Mouse (Mus musculus) heart, embryonic 10.5 days (tissue): ENCODE measurements around the gene Ube2d3. TPM values are rescaled to one million over a fixed set of nuclear protein-coding genes. Genes with fewer than 3 reads are reported as not detected.

Source experiments
- DNase-seq: peaks from one replicate; pipeline ENCODE4 v3.0.0-alpha.2; 2017; ENCODE audit warnings: low spot score
- H3K27ac ChIP-seq: fragments of 300-500 bp; sonication (generic); 2 replicates; pipeline ENCODE4 v1.5.1; 2016; ENCODE audit warnings: mild to moderate bottlenecking
- H3K27me3 ChIP-seq: fragments of 300-500 bp; sonication (generic); 2 replicates; pipeline ENCODE4 v1.6.1; 2016; ENCODE audit warnings: mild to moderate bottlenecking; ENCODE audit not compliant: poor library complexity, insufficient read depth, severe bottlenecking
- H3K36me3 ChIP-seq: fragments of 300-500 bp; sonication (generic); 2 replicates; pipeline ENCODE4 v1.6.1; 2016; ENCODE audit warnings: mild to moderate bottlenecking, moderate library complexity
- H3K4me1 ChIP-seq: fragments of 300-500 bp; sonication (generic); 2 replicates; pipeline ENCODE4 v1.6.1; 2016; ENCODE audit warnings: mild to moderate bottlenecking
- H3K4me3 ChIP-seq: fragments of 300-500 bp; sonication (generic); 2 replicates; pipeline ENCODE4 v1.5.1; 2016; ENCODE audit warnings: mild to moderate bottlenecking, moderate library complexity
- H3K9me3 ChIP-seq: fragments of 300-500 bp; sonication (generic); 2 replicates; pipeline ENCODE4 v1.6.1; 2016; ENCODE audit warnings: mild to moderate bottlenecking, moderate library complexity
- WGBS: fragments of 180-500 bp; shearing (Covaris S2); methylation state at CpG from one replicate; pipeline ENCODE4 v1.1.7; 2016; 5-methylcytosine and 5-hydroxymethylcytosine counted together
- polyA plus RNA-seq: library from polyadenylated mRNA; unstranded; fragments of >200 nt; fragmentation: Nextera tagmentation; extraction: Ambion mirVana; gene quantifications from 2 replicates; pipeline ENCODE4 v1.2.1, GENCODE M21; 2016

Ube2d3 gene
- 461 and 523 TPM in 2 replicates for polyA plus RNA-seq

GRCm38 (mm10) chr3:135437758-135438495 lies at the start of gene Ube2d3:
Gene Ube2d3, plus strand, starts transcription at chr3:135438149.
- Histone ChIP-seq H3K9me3 (no peaks in the 10 kb centered on the region), H3K27me3 (no peaks in the 10 kb centered on the region)
- whole genome bisulfite sequencing: under 1% methylated on average over 56 of the region's 56 CpGs

GRCm38 (mm10) chr3:135393186-135393585 lies 44.8 kb upstream of the Ube2d3 start:
- Histone ChIP-seq H3K27me3 (no peaks in the 10 kb centered on the region), H3K4me3 (no peak overlapping the region), H3K36me3 (no peaks in the 10 kb centered on the region), H3K9me3 (no peaks in the 10 kb centered on the region), H3K27ac (no peak overlapping the region), H3K4me1 (no peaks in the 10 kb centered on the region)
- no peak for DNase-seq
- WGBS: 49% methylated on average over 6 of the region's 6 CpGs

More at GRCm38 (mm10) chr3:135437758-135438495, at the start of gene Ube2d3:
- peak; percentile 100 for DNase-seq
- peak within 1 kb of the TSS; percentile 100 for H3K27ac ChIP-seq
- H3K36me3 ChIP-seq: peaks cover 17% of the 10 kb centered on the region; the same call in 1 of the 2 replicates
- peaks cover 18% of the 10 kb centered on the region for H3K4me1 ChIP-seq
- H3K4me3 ChIP-seq: peak within 1 kb of the TSS; percentile 97

GRCm38 (mm10) chr3:135395085-135395484 lies 42.9 kb upstream of the Ube2d3 start:
- 79% methylated on average over 5 of the region's 5 CpGs for WGBS
- no peaks in the 10 kb centered on the region for H3K4me1 ChIP-seq
- no peak overlapping the region for H3K4me3 ChIP-seq

GRCm38 (mm10) chr3:135396081-135396480 lies 41.9 kb upstream of the Ube2d3 start:
- Histone ChIP-seq H3K9me3 (no peaks in the 10 kb centered on the region), H3K27ac (no peak overlapping the region), H3K36me3 (no peaks in the 10 kb centered on the region), H3K4me3 (no peak overlapping the region), H3K27me3 (no peaks in the 10 kb centered on the region), H3K4me1 (no peaks in the 10 kb centered on the region)
- no peak for DNase-seq
- 73% methylated on average over 6 of the region's 6 CpGs for WGBS

More at GRCm38 (mm10) chr3:135395085-135395484, 42.9 kb upstream of the Ube2d3 start:
- H3K9me3 ChIP-seq: no peaks in the 10 kb centered on the region
- DNase-seq: no peak
- H3K36me3 ChIP-seq: no peaks in the 10 kb centered on the region
- no peaks in the 10 kb centered on the region for H3K27me3 ChIP-seq
- no peak overlapping the region for H3K27ac ChIP-seq

- Histone ChIP-seq H3K36me3 (no peaks in the 10 kb centered on the region), H3K27ac (no peak overlapping the region), H3K4me1 (peaks cover 3% of the 10 kb centered on the region), H3K4me3 (no peak overlapping the region), H3K27me3 (no peaks in the 10 kb centered on the region), H3K9me3 (no peaks in the 10 kb centered on the region)
- no peak for DNase-seq
Measured at GRCm38 (mm10) chr3:135397112-135397511, 40.8 kb upstream of the Ube2d3 start.

GRCm38 (mm10) chr3:135402201-135402658 lies 35.7 kb upstream of the Ube2d3 start:
- 7% methylated on average over 10 of the region's 10 CpGs for WGBS

GRCm38 (mm10) chr3:135403211-135403610 lies 34.7 kb upstream of the Ube2d3 start:
- no peak overlapping the region for H3K4me3 ChIP-seq
- peaks cover 25% of the 10 kb centered on the region for H3K36me3 ChIP-seq
- no peaks in the 10 kb centered on the region for H3K27me3 ChIP-seq
- peaks cover 19% of the 10 kb centered on the region for H3K4me1 ChIP-seq
- H3K27ac ChIP-seq: peak overlapping the region; percentile 44; the same call in 1 of the 2 replicates
- no peak for DNase-seq
- no peaks in the 10 kb centered on the region for H3K9me3 ChIP-seq
- WGBS: 90% methylated on average over 9 of the region's 9 CpGs

More at GRCm38 (mm10) chr3:135402201-135402658, 35.7 kb upstream of the Ube2d3 start:
- no peak overlapping the region for H3K4me3 ChIP-seq
- peaks cover 16% of the 10 kb centered on the region for H3K4me1 ChIP-seq
- H3K27ac ChIP-seq: peak overlapping the region; percentile 44; the same call in 1 of the 2 replicates
- no peaks in the 10 kb centered on the region for H3K27me3 ChIP-seq
- DNase-seq: peak; percentile 94
- H3K36me3 ChIP-seq: peaks cover 21% of the 10 kb centered on the region
- no peaks in the 10 kb centered on the region for H3K9me3 ChIP-seq

- H3K4me1 ChIP-seq: peaks cover 19% of the 10 kb centered on the region
- H3K27ac ChIP-seq: no peak overlapping the region
- no peak overlapping the region for H3K4me3 ChIP-seq
- no peak for DNase-seq
- H3K27me3 ChIP-seq: no peaks in the 10 kb centered on the region
- H3K36me3 ChIP-seq: peaks cover 28% of the 10 kb centered on the region
- 75% methylated on average over 5 of the region's 5 CpGs for WGBS
- H3K9me3 ChIP-seq: no peaks in the 10 kb centered on the region
Measured at GRCm38 (mm10) chr3:135403856-135404255, 34.1 kb upstream of the Ube2d3 start.

- Histone ChIP-seq H3K27me3 (no peaks in the 10 kb centered on the region), H3K27ac (no peak overlapping the region), H3K4me1 (peaks cover 19% of the 10 kb centered on the region), H3K36me3 (peaks cover 35% of the 10 kb centered on the region), H3K4me3 (no peak overlapping the region), H3K9me3 (no peaks in the 10 kb centered on the region)
- no peak for DNase-seq
- WGBS: 77% methylated on average over 4 of the region's 4 CpGs
Measured at GRCm38 (mm10) chr3:135404599-135404998, 33.4 kb upstream of the Ube2d3 start.

- H3K4me3 ChIP-seq: no peak overlapping the region
- no peaks in the 10 kb centered on the region for H3K27me3 ChIP-seq
- H3K4me1 ChIP-seq: peaks cover 24% of the 10 kb centered on the region
- no peaks in the 10 kb centered on the region for H3K9me3 ChIP-seq
- no peak overlapping the region for H3K27ac ChIP-seq
- 67% methylated on average over 8 of the region's 9 CpGs for WGBS
- no peak for DNase-seq
- peaks cover 44% of the 10 kb centered on the region for H3K36me3 ChIP-seq
Measured at GRCm38 (mm10) chr3:135407351-135407750, 30.6 kb upstream of the Ube2d3 start.

GRCm38 (mm10) chr3:135409219-135409618 lies 28.7 kb upstream of the Ube2d3 start:
- Histone ChIP-seq H3K27ac (no peak overlapping the region), H3K4me3 (no peak overlapping the region), H3K4me1 (peaks cover 32% of the 10 kb centered on the region), H3K9me3 (no peaks in the 10 kb centered on the region), H3K27me3 (no peaks in the 10 kb centered on the region), H3K36me3 (peaks cover 44% of the 10 kb centered on the region)
- DNase-seq: no peak
- WGBS: 90% methylated on average over 5 of the region's 5 CpGs

- WGBS: 73% methylated on average over 12 of the region's 12 CpGs
- no peak overlapping the region for H3K4me3 ChIP-seq
- H3K4me1 ChIP-seq: peaks cover 39% of the 10 kb centered on the region
- peak overlapping the region; percentile 5; the same call in 1 of the 2 replicates for H3K27ac ChIP-seq
- peaks cover 36% of the 10 kb centered on the region for H3K36me3 ChIP-seq
- no peaks in the 10 kb centered on the region for H3K9me3 ChIP-seq
- no peak for DNase-seq
- no peaks in the 10 kb centered on the region for H3K27me3 ChIP-seq
Measured at GRCm38 (mm10) chr3:135411056-135411455, 26.9 kb upstream of the Ube2d3 start.

GRCm38 (mm10) chr3:135411824-135412223 lies 26.1 kb upstream of the Ube2d3 start:
- H3K27ac ChIP-seq: peak overlapping the region; percentile 62
- H3K27me3 ChIP-seq: no peaks in the 10 kb centered on the region
- peaks cover 34% of the 10 kb centered on the region for H3K36me3 ChIP-seq
- no peaks in the 10 kb centered on the region for H3K9me3 ChIP-seq
- DNase-seq: peak; percentile 92
- H3K4me1 ChIP-seq: peaks cover 42% of the 10 kb centered on the region
- 36% methylated on average over 9 of the region's 9 CpGs for WGBS
- peak overlapping the region; percentile 18; the same call in 1 of the 2 replicates for H3K4me3 ChIP-seq
